Mouse (Mus musculus): Measurements from ENCODE around the gene Dock2. TPM values are rescaled to one million over a fixed set of nuclear protein-coding genes. Genes with fewer than 3 reads are reported as not detected.

Dock2 gene
- polyA plus RNA-seq, 1 experiment from 2014 or later = 0.53 TPM

GRCm38 (mm10) chr11:34312208-34312607 lies 471.5 kb downstream of the Dock2 start:
- 81% methylated on average over 7 of the region's 7 CpGs for WGBS
- Histone ChIP-seq H3K4me2 (ENCODE audit: low read depth, low read length) (no peak overlapping the region), H3K4me3 (ENCODE audit: low read depth, low read length) (no peak overlapping the region), H3K36me3 (replicated peaks; ENCODE audit: control insufficient read depth, insufficient read depth, low read depth, low read length) (no peaks in the 10 kb centered on the region), H3K27ac (replicated peaks; ENCODE audit: low read depth, low read length) (no peak overlapping the region), H3K27me3 (ENCODE audit: control insufficient read depth, insufficient read depth, low read length) (no peaks in the 10 kb centered on the region; the same call in 1 of the 2 replicates), H3K4me1 (ENCODE audit: control insufficient read depth, insufficient read depth, low read length) (no peaks in the 10 kb centered on the region), H3K9ac (replicated peaks; ENCODE audit: low read length) (no peak overlapping the region), H3K9me3 (replicated peaks; ENCODE audit: control insufficient read depth, low read length) (no peaks in the 10 kb centered on the region)
- ATAC-seq (replicated peaks; ENCODE audit: insufficient number of reproducible peaks, low FRiP score, low TSS enrichment, low read depth) (no peak), DNase-seq (ENCODE audit: low spot score) (no peak)

GRCm38 (mm10) chr11:34311717-34312116 lies 472.0 kb downstream of the Dock2 start:
- ATAC-seq (replicated peaks; ENCODE audit: insufficient number of reproducible peaks, low FRiP score, low TSS enrichment, low read depth) = no peak
- H3K27ac ChIP-seq (replicated peaks; ENCODE audit: low read depth, low read length) = no peak overlapping the region
- no peaks in the 10 kb centered on the region for H3K27me3 ChIP-seq (ENCODE audit: control insufficient read depth, insufficient read depth, low read length)
- no peaks in the 10 kb centered on the region for H3K4me1 ChIP-seq (ENCODE audit: control insufficient read depth, insufficient read depth, low read length)
- no peak overlapping the region for H3K4me3 ChIP-seq (ENCODE audit: low read depth, low read length)
- WGBS = 74% methylated on average over 5 of the region's 5 CpGs
- H3K4me2 ChIP-seq (ENCODE audit: low read depth, low read length) = no peak overlapping the region
- H3K36me3 ChIP-seq (replicated peaks; ENCODE audit: control insufficient read depth, insufficient read depth, low read depth, low read length) = no peaks in the 10 kb centered on the region
- H3K9me3 ChIP-seq (replicated peaks; ENCODE audit: control insufficient read depth, low read length) = no peaks in the 10 kb centered on the region
- H3K9ac ChIP-seq (replicated peaks; ENCODE audit: low read length) = no peak overlapping the region
- no peak for DNase-seq (ENCODE audit: low spot score)

GRCm38 (mm10) chr11:34309360-34309759 lies 474.3 kb downstream of the Dock2 start:
- DNase-seq (ENCODE audit: low spot score) (no peak), ATAC-seq (replicated peaks; ENCODE audit: insufficient number of reproducible peaks, low FRiP score, low TSS enrichment, low read depth) (no peak)
- WGBS = 75% methylated on average over 2 of the region's 2 CpGs

GRCm38 (mm10) chr11:34308731-34309130 lies 475.0 kb downstream of the Dock2 start:
- no peaks in the 10 kb centered on the region for H3K9me3 ChIP-seq (replicated peaks; ENCODE audit: control insufficient read depth, low read length)
- WGBS = 93% methylated on average over 3 of the region's 3 CpGs
- H3K9ac ChIP-seq (replicated peaks; ENCODE audit: low read length) = no peak overlapping the region
- DNase-seq (ENCODE audit: low spot score) (no peak), ATAC-seq (replicated peaks; ENCODE audit: insufficient number of reproducible peaks, low FRiP score, low TSS enrichment, low read depth) (no peak)
- H3K4me2 ChIP-seq (ENCODE audit: low read depth, low read length) = no peak overlapping the region
- H3K27ac ChIP-seq (replicated peaks; ENCODE audit: low read depth, low read length) = no peak overlapping the region
- H3K36me3 ChIP-seq (replicated peaks; ENCODE audit: control insufficient read depth, insufficient read depth, low read depth, low read length) = no peaks in the 10 kb centered on the region
- no peak overlapping the region for H3K4me3 ChIP-seq (ENCODE audit: low read depth, low read length)
- H3K27me3 ChIP-seq (ENCODE audit: control insufficient read depth, insufficient read depth, low read length) = no peaks in the 10 kb centered on the region
- H3K4me1 ChIP-seq (ENCODE audit: control insufficient read depth, insufficient read depth, low read length) = no peaks in the 10 kb centered on the region

More at GRCm38 (mm10) chr11:34309360-34309759, 474.3 kb downstream of the Dock2 start:
- H3K9ac ChIP-seq (replicated peaks; ENCODE audit: low read length) = no peak overlapping the region
- H3K36me3 ChIP-seq (replicated peaks; ENCODE audit: control insufficient read depth, insufficient read depth, low read depth, low read length) = no peaks in the 10 kb centered on the region
- H3K27me3 ChIP-seq (ENCODE audit: control insufficient read depth, insufficient read depth, low read length) = no peaks in the 10 kb centered on the region
- no peaks in the 10 kb centered on the region for H3K9me3 ChIP-seq (replicated peaks; ENCODE audit: control insufficient read depth, low read length)
- H3K4me3 ChIP-seq (ENCODE audit: low read depth, low read length) = no peak overlapping the region
- no peaks in the 10 kb centered on the region for H3K4me1 ChIP-seq (ENCODE audit: control insufficient read depth, insufficient read depth, low read length)
- no peak overlapping the region for H3K27ac ChIP-seq (replicated peaks; ENCODE audit: low read depth, low read length)
- H3K4me2 ChIP-seq (ENCODE audit: low read depth, low read length) = no peak overlapping the region

- no peak overlapping the region for H3K27ac ChIP-seq (replicated peaks; ENCODE audit: low read depth, low read length)
- ATAC-seq (replicated peaks; ENCODE audit: insufficient number of reproducible peaks, low FRiP score, low TSS enrichment, low read depth) (no peak), DNase-seq (ENCODE audit: low spot score) (no peak)
- WGBS = 89% methylated on average over 3 of the region's 3 CpGs
- H3K27me3 ChIP-seq (ENCODE audit: control insufficient read depth, insufficient read depth, low read length) = no peaks in the 10 kb centered on the region
- no peak overlapping the region for H3K9ac ChIP-seq (replicated peaks; ENCODE audit: low read length)
- no peaks in the 10 kb centered on the region for H3K9me3 ChIP-seq (replicated peaks; ENCODE audit: control insufficient read depth, low read length)
- no peaks in the 10 kb centered on the region for H3K36me3 ChIP-seq (replicated peaks; ENCODE audit: control insufficient read depth, insufficient read depth, low read depth, low read length)
- no peaks in the 10 kb centered on the region for H3K4me1 ChIP-seq (ENCODE audit: control insufficient read depth, insufficient read depth, low read length)
- H3K4me3 ChIP-seq (ENCODE audit: low read depth, low read length) = no peak overlapping the region
- no peak overlapping the region for H3K4me2 ChIP-seq (ENCODE audit: low read depth, low read length)
These were observed 477.5 kb downstream of the Dock2 start for GRCm38 (mm10) chr11:34306231-34306630.

- 91% methylated on average over 7 of the region's 7 CpGs for WGBS
- Histone ChIP-seq H3K9ac (replicated peaks; ENCODE audit: low read length) (no peak overlapping the region), H3K27me3 (ENCODE audit: control insufficient read depth, insufficient read depth, low read length) (no peaks in the 10 kb centered on the region), H3K9me3 (replicated peaks; ENCODE audit: control insufficient read depth, low read length) (no peaks in the 10 kb centered on the region), H3K27ac (replicated peaks; ENCODE audit: low read depth, low read length) (no peak overlapping the region), H3K36me3 (replicated peaks; ENCODE audit: control insufficient read depth, insufficient read depth, low read depth, low read length) (no peaks in the 10 kb centered on the region), H3K4me3 (ENCODE audit: low read depth, low read length) (no peak overlapping the region), H3K4me1 (ENCODE audit: control insufficient read depth, insufficient read depth, low read length) (no peaks in the 10 kb centered on the region), H3K4me2 (ENCODE audit: low read depth, low read length) (no peak overlapping the region)
- no peak for DNase-seq (ENCODE audit: low spot score)
- ATAC-seq (replicated peaks; ENCODE audit: insufficient number of reproducible peaks, low FRiP score, low TSS enrichment, low read depth) = no peak
These were observed 483.6 kb downstream of the Dock2 start for GRCm38 (mm10) chr11:34300064-34300463.

- no peak for DNase-seq (ENCODE audit: low spot score)
- Histone ChIP-seq H3K9me3 (replicated peaks; ENCODE audit: control insufficient read depth, low read length) (no peaks in the 10 kb centered on the region), H3K4me1 (ENCODE audit: control insufficient read depth, insufficient read depth, low read length) (no peaks in the 10 kb centered on the region), H3K9ac (replicated peaks; ENCODE audit: low read length) (no peak overlapping the region), H3K36me3 (replicated peaks; ENCODE audit: control insufficient read depth, insufficient read depth, low read depth, low read length) (no peaks in the 10 kb centered on the region), H3K4me2 (ENCODE audit: low read depth, low read length) (no peak overlapping the region), H3K27me3 (ENCODE audit: control insufficient read depth, insufficient read depth, low read length) (no peaks in the 10 kb centered on the region), H3K4me3 (ENCODE audit: low read depth, low read length) (no peak overlapping the region), H3K27ac (replicated peaks; ENCODE audit: low read depth, low read length) (no peak overlapping the region)
- WGBS = 97% methylated on average over 1 of the region's 1 CpGs
- ATAC-seq (replicated peaks; ENCODE audit: insufficient number of reproducible peaks, low FRiP score, low TSS enrichment, low read depth) = no peak
These were observed 484.1 kb downstream of the Dock2 start for GRCm38 (mm10) chr11:34299550-34299949.

GRCm38 (mm10) chr11:34297698-34298378 lies 485.9 kb downstream of the Dock2 start:
- H3K27me3 ChIP-seq (ENCODE audit: control insufficient read depth, insufficient read depth, low read length) = no peaks in the 10 kb centered on the region

More at GRCm38 (mm10) chr11:34297698-34298378, 485.9 kb downstream of the Dock2 start:
- no peak overlapping the region for H3K27ac ChIP-seq (replicated peaks; ENCODE audit: low read depth, low read length)
- no peak for ATAC-seq (replicated peaks; ENCODE audit: insufficient number of reproducible peaks, low FRiP score, low TSS enrichment, low read depth)
- no peak overlapping the region for H3K9ac ChIP-seq (replicated peaks; ENCODE audit: low read length)
- no peak overlapping the region for H3K4me2 ChIP-seq (ENCODE audit: low read depth, low read length)
- H3K4me1 ChIP-seq (ENCODE audit: control insufficient read depth, insufficient read depth, low read length) = no peaks in the 10 kb centered on the region
- 56% methylated on average over 5 of the region's 5 CpGs for WGBS
- H3K4me3 ChIP-seq (ENCODE audit: low read depth, low read length) = no peak overlapping the region
- DNase-seq (ENCODE audit: low spot score) = no peak
- H3K36me3 ChIP-seq (replicated peaks; ENCODE audit: control insufficient read depth, insufficient read depth, low read depth, low read length) = no peaks in the 10 kb centered on the region
- H3K9me3 ChIP-seq (replicated peaks; ENCODE audit: control insufficient read depth, low read length) = no peaks in the 10 kb centered on the region

All from embryonic facial prominence, embryonic 11.5 days (tissue).